Mouse (Mus musculus) bone marrow macrophage, adult 2 months (primary cell): ENCODE measurements around the gene Ube2v1. TPM values are rescaled to one million over a fixed set of nuclear protein-coding genes. Genes with fewer than 3 reads are reported as not detected.

Experiments used
- H3K27ac ChIP-seq: 2 replicates; pipeline ENCODE4 v1.5.1; 2012; ENCODE audit warnings: low read depth, low read length; ENCODE audit not compliant: insufficient read depth
- H3K4me1 ChIP-seq: 2 replicates; pipeline ENCODE4 v1.6.1; 2012; ENCODE audit warnings: low read length; ENCODE audit not compliant: control insufficient read depth, insufficient read depth
- H3K4me3 ChIP-seq: 2 replicates; pipeline ENCODE4 v1.5.1; 2012; ENCODE audit warnings: mild to moderate bottlenecking, low read length, moderate library complexity; ENCODE audit not compliant: insufficient read depth
- CTCF ChIP-seq: IDR thresholded peaks from 2 replicates; pipeline ENCODE4 v1.5.1; 2012; ENCODE audit warnings: low read depth, mild to moderate bottlenecking, low read length, moderate library complexity
- POLR2A ChIP-seq: IDR thresholded peaks from 2 replicates; pipeline ENCODE4 v1.6.1; 2012; ENCODE audit warnings: mild to moderate bottlenecking, low read depth, low read length, borderline replicate concordance
- polyA plus RNA-seq: library from polyadenylated mRNA; stranded (reverse); fragments of >200 nt; gene quantifications from 2 replicates; pipeline ENCODE4 v1.2.4, GENCODE M21; 2012; ENCODE audit not compliant: missing spikeins, insufficient read depth, insufficient read length

Gene Ube2v1
- polyA plus RNA-seq, 1 experiment, result 166 TPM

DNA sequence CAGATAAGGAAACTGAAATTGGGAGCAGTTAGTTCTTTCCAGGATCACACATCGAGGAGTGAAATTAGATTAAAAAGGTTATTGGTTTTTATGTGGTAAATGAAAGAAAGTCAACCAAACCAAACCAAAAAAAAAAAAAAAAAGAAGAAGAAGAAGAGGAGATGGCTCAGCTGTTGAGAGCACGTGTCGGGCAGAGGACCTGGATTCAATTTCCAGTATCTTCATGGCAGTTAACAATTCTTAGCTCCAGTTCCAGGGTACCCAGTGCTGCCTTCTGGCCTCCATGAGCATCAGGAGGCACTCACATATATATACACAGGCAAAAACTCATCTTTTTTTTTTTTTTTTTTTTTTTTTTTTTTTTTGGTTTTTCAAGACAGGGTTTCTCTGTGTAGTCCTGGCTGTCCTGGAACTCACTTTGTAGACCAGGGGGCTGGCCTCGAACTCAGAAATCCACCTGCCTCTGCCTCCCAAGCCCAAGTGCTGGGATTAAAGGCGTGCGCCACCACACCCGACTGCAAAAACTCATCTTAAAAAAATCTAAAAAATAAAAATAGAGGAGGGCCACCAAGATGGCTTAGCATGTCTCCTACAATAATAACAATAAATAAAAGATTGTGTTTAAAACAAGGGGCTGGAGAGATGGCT is 3.1 kb upstream of the Ube2v1 start:
- Histone ChIP-seq H3K27ac (peak overlapping the region; percentile 63), H3K4me3 (peak overlapping the region; percentile 37), H3K4me1 (peaks cover 25% of the 10 kb centered on the region)
- TF ChIP-seq POLR2A, result no peak
- TF ChIP-seq CTCF, result no peak

DNA sequence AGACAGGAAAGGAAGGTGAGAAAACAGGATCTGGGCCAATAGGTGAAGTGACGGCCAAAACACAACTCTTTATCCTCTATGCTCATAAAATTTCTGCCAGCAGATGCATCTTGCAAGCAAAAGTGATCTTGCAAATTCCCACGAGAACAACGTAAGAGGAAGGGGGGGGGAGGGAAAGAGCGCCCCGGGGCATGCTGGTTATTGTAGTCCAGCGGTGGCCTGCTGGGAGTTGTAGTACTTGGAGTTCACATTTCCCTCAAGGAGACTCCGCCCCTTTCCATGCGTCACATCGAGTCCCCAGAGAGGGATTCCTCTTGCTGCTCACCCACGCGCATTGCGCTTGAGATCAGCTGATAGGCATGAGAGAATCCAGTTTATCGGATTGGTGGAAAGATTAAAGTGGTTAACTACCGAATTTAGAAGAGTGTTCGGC is 2.5 kb upstream of the Ube2v1 start:
- H3K27ac ChIP-seq, result peak overlapping the region; percentile 63
- H3K4me1 ChIP-seq, result peaks cover 31% of the 10 kb centered on the region
- TF ChIP-seq POLR2A (no peak), CTCF (no peak)
- peak overlapping the region; percentile 38 for H3K4me3 ChIP-seq

DNA sequence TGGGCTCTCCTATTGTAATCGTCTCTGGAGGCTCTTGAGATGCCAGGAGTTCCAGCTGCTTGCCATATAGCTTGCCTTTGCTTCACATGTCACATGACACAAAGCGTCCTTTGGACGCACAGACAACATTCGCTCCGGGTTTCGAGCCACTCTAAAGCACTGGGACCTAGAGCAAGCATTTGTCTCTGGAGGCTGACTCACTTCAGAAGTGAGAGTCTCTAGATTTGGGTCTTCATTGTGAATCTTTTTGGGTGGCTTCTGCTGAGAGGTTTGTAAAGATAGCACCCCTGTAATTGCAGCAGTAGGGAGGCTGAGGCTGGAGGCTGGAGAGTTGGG is 1.6 kb upstream of the Ube2v1 start:
- TF ChIP-seq CTCF, result no peak
- TF ChIP-seq POLR2A, result no peak
- Histone ChIP-seq H3K4me1 (peaks cover 37% of the 10 kb centered on the region), H3K4me3 (no peak overlapping the region), H3K27ac (no peak overlapping the region)

DNA sequence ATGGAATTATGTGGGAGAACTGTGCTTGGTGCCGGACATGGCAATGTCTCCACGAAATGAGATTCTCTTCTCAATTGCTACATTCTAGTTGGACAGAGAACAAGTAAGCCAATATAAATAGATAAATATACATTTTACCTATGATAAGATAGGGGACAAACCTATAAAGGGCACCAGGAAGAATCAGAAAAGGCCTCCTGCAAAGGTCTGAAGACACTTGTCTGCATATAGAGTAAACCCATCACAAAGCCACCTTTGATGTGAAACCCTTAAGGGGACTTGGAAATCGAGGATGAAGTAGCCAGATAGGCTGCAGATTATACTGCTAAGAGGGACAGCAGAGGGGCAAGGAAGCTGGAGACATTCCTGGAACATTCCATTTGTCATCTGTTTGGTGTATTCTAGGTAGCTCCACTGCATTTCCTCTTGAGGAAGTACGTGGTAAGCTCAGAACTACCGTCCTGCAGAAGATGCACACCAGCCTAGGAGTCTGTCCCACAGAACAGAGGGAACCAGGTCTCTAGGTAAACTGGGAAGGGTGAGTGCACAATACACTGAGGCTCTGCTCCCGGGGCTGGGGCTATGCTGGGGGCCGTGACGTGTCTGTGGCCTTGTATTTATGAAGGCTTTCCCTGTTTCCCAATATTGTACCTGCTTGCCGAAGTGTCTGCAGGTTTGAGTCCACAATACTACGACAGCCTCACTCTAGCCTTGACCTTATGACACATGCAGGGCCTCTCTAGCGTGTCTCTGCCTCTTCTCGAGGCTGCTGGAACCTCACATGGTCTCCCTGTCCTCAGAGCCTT is 1.0 kb upstream of the Ube2v1 start:
- Histone ChIP-seq H3K27ac (peak overlapping the region; percentile 80), H3K4me1 (peaks cover 37% of the 10 kb centered on the region), H3K4me3 (peak overlapping the region; percentile 59)
- TF ChIP-seq POLR2A (no peak), CTCF (no peak)

DNA sequence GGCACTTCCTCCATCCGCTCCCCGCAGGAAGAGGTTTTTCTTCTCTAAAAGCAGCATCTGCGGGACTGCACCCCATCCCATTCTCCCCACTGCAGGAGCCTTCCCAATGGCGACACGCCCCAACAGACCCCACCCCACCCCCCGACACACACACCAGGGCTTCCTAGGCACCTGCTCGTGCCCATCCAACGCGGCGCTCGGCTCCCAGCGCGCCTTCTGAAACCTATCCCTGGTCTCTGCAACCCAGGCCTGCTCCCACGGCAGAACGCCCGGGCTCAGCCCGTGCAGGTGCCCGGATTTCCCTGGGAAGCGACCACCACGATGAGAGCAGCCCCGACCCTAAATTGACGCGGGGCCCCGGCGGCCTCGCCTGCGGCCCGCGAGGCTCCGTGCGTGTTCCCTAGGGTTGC is 709 bp downstream of the Ube2v1 start:
- Histone ChIP-seq H3K4me3 (peak overlapping the region; percentile 59), H3K27ac (peak overlapping the region; percentile 50), H3K4me1 (peaks cover 41% of the 10 kb centered on the region)
- TF ChIP-seq CTCF (no peak), POLR2A (no peak)

DNA sequence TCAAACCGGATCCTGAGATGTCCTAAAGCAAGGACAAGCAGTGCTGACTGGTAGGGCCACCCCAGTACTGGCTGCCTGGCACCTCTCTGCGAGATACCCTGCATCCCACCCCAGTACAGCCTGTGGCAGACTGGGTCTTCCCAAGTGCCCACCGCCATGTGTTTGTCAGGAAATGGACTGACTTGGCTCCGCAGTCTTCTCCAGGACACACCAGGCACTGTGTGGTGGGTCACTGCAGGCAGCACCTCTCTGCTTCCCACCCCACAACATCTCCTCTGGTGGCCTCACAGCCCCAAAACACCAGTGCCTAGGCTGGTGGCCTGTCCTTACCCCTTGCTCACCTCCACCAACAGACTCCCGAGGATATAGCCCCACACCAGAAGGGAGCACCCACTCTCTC is 1.5 kb downstream of the Ube2v1 start:
- TF ChIP-seq CTCF (no peak), POLR2A (no peak)
- Histone ChIP-seq H3K4me3 (peak overlapping the region; percentile 59), H3K4me1 (peaks cover 41% of the 10 kb centered on the region), H3K27ac (no peak overlapping the region)

GRCm38 (mm10) chr2:167629665-167630209 is 2.2 kb downstream of the Ube2v1 start:
- TF ChIP-seq CTCF (no peak), POLR2A (no peak)
- Histone ChIP-seq H3K4me1 (peaks cover 40% of the 10 kb centered on the region), H3K4me3 (no peak overlapping the region), H3K27ac (no peak overlapping the region)

- no peak overlapping the region for H3K4me3 ChIP-seq
- peaks cover 38% of the 10 kb centered on the region for H3K4me1 ChIP-seq
- TF ChIP-seq CTCF (no peak), POLR2A (no peak)
- no peak overlapping the region for H3K27ac ChIP-seq
Measured at GRCm38 (mm10) chr2:167628872-167629271, 3.0 kb downstream of the Ube2v1 start.

DNA sequence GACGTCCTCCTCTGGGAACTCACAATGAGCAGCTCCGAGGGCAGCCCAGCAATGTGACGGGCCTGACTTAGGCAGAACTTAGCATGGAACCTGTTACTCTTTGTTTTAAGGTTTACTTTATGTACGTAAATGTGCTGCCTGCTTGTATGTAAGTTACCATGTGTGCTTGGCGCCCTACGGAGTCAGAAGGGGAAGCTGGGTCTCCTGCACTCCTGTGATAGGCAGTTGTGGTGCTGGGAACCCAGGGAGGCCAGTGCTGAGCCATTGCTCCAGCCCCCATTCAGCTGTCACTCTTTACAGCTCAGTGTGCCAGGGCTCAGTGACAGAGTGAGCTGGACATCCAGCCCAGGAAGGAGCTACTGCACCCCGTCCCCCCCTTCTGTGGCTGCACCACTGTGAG is 4.9 kb downstream of the Ube2v1 start:
- no peak overlapping the region for H3K4me3 ChIP-seq
- peaks cover 31% of the 10 kb centered on the region for H3K4me1 ChIP-seq
- no peak overlapping the region for H3K27ac ChIP-seq
- no peak for TF ChIP-seq POLR2A
- no peak for TF ChIP-seq CTCF

DNA sequence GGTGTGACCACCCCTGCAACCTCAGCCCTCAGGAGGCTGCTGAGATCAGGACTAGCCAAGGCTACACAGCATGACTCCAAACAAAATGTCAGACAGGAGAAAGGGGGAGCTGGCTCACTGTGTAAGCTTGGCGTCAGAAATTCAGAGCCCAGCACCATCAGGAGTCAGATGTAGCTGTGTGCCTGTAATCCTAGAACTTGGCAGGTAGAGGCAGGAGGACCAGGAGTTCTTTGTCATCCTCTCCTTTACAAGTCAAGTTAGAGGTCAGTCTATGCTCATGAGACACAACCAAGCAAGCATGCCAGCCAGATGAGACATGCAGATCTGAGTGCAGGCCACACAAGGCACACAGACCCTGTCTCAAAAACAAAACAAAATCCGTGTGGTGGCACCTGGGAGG is 6.2 kb downstream of the Ube2v1 start:
- TF ChIP-seq POLR2A (no peak), CTCF (no peak)
- Histone ChIP-seq H3K4me3 (no peak overlapping the region), H3K4me1 (peaks cover 40% of the 10 kb centered on the region), H3K27ac (no peak overlapping the region)

DNA sequence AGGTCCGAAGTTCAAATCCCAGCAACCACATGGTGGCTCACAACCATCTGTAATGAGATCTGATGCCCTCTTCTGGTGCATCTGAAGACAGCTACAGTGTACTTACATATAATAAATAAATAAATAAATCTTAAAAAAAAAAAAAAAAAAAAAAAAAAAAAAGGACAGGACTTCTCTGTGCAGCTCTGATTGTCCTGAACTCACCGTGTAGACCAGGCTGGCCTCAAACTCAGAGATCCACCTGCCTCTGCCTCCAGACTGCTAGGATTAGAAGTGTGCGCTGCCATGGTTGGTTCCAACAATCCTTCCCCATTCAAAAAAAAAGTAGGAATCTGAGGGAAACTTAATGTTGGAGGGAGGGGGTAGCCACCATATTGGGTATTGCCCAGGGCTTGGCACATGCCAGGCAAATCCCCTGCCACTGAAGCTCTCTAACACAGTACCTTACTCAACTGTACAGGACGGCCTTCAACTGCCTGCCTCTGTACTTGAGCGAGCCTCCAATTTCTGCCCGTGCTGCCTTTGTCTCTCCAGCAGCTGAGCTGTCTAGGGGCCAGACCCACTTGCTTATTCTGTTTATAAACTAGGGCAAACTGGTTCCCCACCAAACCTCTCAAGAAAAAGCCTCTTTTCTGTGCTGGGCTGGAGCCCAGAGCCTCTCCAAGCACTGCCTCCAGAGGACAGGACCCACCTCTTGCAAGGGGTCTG is 7.4 kb downstream of the Ube2v1 start:
- Histone ChIP-seq H3K27ac (no peak overlapping the region), H3K4me1 (peaks cover 29% of the 10 kb centered on the region), H3K4me3 (no peak overlapping the region)
- TF ChIP-seq POLR2A (no peak), CTCF (no peak)
